Mouse (Mus musculus): ENCODE measurements around the gene Pdzrn3. TPM values are rescaled to one million over a fixed set of nuclear protein-coding genes. Genes with fewer than 3 reads are reported as not detected.

Pdzrn3 gene
- total RNA-seq, 2 experiments from 2014 or later, result 96.6 to 104 TPM

DNA sequence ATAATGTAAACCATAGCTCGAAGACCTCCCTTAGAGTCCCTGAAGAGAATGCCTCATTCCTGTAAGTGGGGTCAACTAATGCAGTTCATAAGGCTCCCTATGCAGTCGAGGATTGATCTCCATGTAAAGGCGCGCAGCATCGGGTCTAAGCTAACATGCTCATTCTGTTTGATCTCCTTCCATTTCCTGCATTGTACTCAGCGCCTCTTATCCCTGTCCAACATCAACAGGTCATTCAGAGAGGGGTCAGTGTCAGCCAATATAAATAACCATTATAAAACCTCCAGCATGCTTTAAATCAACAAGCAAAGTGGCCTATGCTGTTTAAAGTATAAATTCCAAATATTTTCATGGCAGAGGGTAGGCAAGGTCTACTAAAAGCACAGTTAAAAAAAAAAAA is 159.9 kb downstream of the Pdzrn3 start:
- DNase-seq, result no peak
- no peak overlapping the region for H3K4me3 ChIP-seq
- intact Hi-C loops (cut with DNase I), result no loop called here
- TF ChIP-seq CTCF (IDR thresholded peaks at IDR 0.05), result no peak
- no peak overlapping the region for H3K27ac ChIP-seq

DNA sequence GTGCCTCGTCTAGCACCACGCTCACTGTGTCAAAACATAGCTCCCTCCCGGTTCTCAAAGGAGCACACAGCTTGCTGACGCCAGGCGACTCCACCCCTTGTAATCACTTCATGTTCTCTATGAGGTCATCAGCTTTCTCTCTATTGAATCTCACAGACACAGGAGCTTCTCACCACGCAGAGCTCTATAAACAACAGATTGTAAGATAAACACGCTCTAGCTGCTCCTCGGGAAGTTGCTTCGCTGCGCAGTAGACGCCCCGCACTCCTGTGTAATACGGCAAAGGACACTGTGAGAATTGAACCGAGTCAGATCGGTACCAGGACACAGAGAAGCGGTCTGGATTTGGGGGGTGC is 162.3 kb downstream of the Pdzrn3 start:
- TF ChIP-seq CTCF (IDR thresholded peaks at IDR 0.05), result no peak
- H3K4me3 ChIP-seq, result no peak overlapping the region
- intact Hi-C loops (cut with DNase I), result no loop called here
- peak; percentile 36 for DNase-seq
- H3K27ac ChIP-seq, result no peak overlapping the region

DNA sequence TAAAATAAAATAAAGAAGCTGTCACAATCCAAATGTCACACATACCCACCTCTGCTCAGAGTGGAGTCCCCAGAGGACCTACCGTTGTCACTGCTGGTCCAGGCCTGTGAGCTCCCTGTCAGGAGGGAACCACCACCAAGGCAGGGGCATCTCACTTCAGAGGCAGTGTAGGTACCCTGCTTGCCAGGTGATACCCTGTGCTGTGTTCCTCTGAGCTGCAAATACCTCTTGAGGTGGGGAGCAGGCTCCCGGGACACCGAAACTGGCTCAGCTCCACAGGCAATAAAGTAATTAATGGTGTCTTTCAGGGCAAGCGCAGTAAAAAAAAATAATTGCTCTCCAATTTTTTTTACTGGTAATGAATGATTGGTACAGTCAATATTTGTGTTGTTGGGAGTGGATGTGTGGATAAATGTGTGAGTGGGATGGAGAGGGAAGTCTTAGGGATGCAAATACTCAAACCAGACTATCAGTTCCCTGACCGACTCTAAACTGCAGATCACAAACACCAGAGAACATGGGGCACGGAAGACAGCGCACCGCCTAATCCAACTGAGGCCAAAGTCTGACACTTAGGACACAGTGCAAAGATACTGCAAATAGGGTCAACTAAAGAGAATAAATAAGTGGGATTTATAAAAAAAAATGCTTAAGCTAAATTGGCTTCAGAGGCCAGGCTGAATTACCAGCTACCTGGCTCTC is 162.8 kb downstream of the Pdzrn3 start:
- intact Hi-C loops (cut with DNase I), result no loop called here
- no peak overlapping the region for H3K4me3 ChIP-seq
- no peak overlapping the region for H3K27ac ChIP-seq
- no peak for TF ChIP-seq CTCF (IDR thresholded peaks at IDR 0.05)
- no peak for DNase-seq

DNA sequence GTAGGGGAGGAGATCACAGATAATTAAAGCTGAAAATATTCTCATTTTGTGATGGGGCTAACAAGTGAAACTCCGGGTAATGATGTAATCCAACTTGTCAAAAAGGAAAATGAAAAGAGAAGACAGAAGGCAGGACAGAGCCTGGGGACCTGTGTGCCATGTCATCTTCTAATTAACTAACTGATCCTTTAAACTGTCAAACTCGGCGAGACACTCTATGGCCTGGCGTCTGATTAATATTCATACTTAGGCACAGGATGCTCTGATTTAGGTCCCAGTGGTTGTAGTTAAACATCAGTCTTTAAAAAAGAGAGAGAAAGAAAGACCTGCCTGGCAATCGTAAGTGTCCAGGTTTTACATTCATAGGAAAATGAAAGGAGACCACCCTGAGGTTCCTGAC is 164.6 kb downstream of the Pdzrn3 start:
- DNase-seq, result no peak
- Histone ChIP-seq H3K27ac (no peak overlapping the region), H3K4me3 (no peak overlapping the region)
- intact Hi-C loops (cut with DNase I), result no loop called here
- no peak for TF ChIP-seq CTCF (IDR thresholded peaks at IDR 0.05)

DNA sequence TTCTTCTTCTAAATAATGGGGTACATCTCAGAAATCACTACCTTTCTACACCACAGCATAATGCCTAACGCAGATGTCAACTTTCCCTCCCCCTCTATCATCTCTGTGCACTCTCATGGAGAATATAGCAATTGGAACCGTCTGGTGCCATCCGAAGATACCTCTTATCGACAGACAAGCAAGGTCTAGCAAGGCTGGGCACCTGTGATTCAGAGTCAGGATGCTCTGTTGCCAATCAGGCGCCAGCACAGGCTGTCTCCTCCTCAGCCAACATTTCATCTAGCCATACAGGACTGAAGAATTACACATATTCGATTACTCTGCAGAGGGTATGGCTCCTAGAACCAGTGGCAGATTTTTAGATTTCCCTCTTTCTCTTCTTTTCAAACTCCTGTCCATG is 165.6 kb downstream of the Pdzrn3 start:
- Histone ChIP-seq H3K27ac (no peak overlapping the region), H3K4me3 (no peak overlapping the region)
- intact Hi-C loops (cut with DNase I), result no loop called here
- no peak for DNase-seq
- TF ChIP-seq CTCF (IDR thresholded peaks at IDR 0.05), result no peak

DNA sequence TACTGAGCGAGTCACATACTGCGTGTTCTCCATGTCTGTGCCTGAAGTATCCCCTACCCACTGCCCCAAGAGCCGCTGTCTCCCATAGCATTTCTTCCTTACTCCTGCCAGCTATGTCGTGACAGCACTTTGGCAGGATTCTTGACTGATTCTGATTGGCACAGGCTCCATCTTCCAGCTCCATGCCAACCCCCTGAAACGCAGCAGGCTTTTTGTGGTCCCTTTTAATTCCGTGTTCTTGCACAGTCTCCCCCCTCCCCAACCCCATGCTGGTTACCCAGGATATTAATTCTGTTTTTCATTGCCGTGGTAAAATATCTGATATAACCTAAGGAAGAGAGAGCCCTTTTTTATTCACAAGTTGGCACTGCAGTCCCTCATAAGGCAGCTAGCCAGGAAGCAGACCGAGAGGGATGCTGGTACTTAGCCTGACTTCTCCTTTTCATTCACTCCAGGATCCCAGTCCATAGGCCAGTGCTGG is 166.3 kb downstream of the Pdzrn3 start:
- Histone ChIP-seq H3K27ac (no peak overlapping the region), H3K4me3 (no peak overlapping the region)
- intact Hi-C loops (cut with DNase I), result no loop called here
- no peak for TF ChIP-seq CTCF (IDR thresholded peaks at IDR 0.05)
- no peak for DNase-seq

DNA sequence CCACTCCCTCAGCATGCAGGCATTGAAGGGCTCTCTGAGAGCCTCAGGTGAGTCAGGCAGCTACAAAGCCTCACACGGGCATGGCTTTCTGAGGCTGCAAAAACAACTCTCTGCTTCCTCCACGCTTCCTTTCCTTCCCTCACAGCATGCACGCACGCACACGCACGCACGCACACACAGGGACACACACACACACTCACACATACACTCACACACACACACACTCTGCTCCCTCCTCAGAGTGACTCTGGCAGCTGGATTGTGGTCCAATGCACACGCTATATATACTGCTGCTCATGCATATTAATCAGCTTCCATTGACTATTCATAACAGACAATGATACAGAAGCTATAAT is 178.8 kb downstream of the Pdzrn3 start:
- DNase-seq, result no peak
- no peak for TF ChIP-seq CTCF (IDR thresholded peaks at IDR 0.05)
- H3K4me3 ChIP-seq, result 0 out of 2 replicates have a peak overlapping the region, but pooled peaks have one; percentile 24
- no peak overlapping the region for H3K27ac ChIP-seq
- intact Hi-C loops (cut with DNase I), result loop anchor here (5.0 kb wide), 1 partner anchor 48 kb away; no protein-coding TSS in a partner anchor

DNA sequence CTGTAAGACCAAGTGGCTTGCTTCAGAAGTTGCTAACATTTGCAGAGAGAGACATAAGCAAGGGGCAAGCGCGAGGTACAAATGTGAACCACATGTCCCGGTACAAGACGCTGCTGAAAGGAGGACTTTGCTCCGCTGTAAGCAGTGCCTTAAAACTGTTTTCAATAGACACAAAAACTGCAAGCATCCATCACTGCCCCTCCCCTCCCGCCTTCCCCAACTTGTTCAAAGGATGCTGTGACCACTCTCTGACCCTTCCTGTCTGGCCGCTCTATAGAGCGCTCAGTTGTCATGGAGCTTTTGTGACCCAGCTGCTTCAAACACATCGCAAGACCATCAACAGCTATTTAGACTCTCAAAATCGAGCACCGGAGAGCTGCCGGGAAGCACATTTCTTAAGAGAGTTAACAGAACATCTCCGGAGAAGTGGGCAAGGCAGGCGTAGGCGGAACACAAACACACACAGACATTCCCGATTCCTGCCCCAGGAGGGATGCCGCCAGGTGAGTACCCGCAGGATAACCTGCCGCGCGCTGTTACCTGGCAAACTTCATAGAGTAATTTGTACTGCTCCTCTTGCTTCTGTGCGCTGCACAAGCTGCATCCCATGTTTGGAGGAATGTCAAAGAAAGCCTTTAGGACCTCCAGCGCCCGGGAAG is 179.3 kb downstream of the Pdzrn3 start:
- Histone ChIP-seq H3K27ac (no peak overlapping the region), H3K4me3 (0 out of 2 replicates have a peak overlapping the region, but pooled peaks have one; percentile 24)
- no peak for DNase-seq
- TF ChIP-seq CTCF (IDR thresholded peaks at IDR 0.05), result no peak
- intact Hi-C loops (cut with DNase I), result loop anchor here (5.0 kb wide), 1 partner anchor 49 kb away; no protein-coding TSS in a partner anchor

DNA sequence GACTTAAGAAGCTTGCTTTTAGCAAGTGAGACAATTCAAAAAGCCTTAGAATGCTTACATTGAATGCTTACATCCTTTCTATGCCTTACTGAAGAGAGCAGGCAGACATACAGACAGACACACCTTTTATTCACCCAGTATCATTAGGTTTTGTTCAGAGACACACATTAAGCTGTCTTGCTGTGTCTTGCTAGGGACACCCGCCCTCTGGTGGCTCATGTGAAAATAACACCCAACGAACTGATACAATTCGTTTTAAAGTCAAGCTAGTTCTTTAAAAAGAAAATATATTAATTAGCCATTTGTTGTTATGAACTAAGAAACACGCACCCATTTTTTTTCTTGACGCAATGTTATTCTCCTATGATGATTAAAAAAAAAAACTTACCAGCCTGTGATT is 180.1 kb downstream of the Pdzrn3 start:
- H3K27ac ChIP-seq, result no peak overlapping the region
- TF ChIP-seq CTCF (IDR thresholded peaks at IDR 0.05), result peak; percentile 89
- intact Hi-C loops (cut with DNase I), result loop anchor here (2.0 to 5.0 kb wide), 2 partner anchors 50 to 315 kb away; no protein-coding TSS in a partner anchor
- no peak overlapping the region for H3K4me3 ChIP-seq
- peak; percentile 69 for DNase-seq

DNA sequence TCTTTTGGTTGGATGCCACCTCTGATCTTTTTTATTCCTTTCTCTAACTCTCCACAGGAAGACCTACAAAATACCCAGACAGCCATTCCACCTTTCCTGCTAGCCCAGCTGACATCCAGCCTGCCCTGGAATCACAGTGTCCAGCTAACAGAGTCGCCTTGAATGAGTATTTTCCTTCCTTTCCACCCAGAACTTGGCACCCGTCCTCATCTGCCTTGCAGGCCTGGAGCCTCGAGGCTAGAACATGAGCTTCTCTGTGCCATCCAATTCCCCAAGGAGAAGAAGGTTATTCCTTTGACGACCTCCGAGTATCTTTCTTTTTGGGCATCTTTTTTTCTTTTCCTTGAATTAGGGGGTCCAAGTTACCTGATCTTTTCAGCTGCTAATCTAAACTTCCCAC is 181.8 kb downstream of the Pdzrn3 start:
- no peak overlapping the region for H3K4me3 ChIP-seq
- peak; percentile 33 for DNase-seq
- H3K27ac ChIP-seq, result no peak overlapping the region
- no peak for TF ChIP-seq CTCF (IDR thresholded peaks at IDR 0.05)
- intact Hi-C loops (cut with DNase I), result loop anchor here (2.0 to 5.0 kb wide), 2 partner anchors 51 to 313 kb away; no protein-coding TSS in a partner anchor

DNA sequence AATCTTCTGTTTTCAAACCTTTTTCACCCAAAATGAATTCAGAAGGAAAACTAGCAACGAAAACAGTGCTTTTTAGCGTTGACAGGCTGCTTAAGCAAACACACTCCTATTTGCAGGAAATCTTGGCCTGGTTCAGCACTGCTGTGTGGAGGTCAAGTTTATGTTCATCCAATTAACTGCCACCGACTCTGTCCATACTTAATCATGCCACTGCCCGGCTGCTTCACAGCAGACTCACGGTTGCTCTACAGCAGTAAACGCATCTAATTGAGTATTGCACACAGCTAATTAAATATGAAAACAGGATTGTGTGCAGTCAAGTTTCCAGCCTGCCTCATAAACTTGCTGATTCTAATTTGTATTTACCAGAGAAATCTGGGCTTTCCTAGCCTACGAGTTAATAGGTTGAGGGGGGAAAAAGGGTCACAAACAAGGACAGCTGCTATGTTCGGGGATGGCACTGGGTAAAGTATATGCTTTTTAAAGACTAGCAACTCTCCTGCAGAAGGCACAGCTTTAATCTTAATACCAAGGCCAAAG is 183.2 kb downstream of the Pdzrn3 start:
- TF ChIP-seq CTCF (IDR thresholded peaks at IDR 0.05), result no peak
- DNase-seq, result no peak
- Histone ChIP-seq H3K27ac (no peak overlapping the region), H3K4me3 (no peak overlapping the region)
- intact Hi-C loops (cut with DNase I), result no loop called here

DNA sequence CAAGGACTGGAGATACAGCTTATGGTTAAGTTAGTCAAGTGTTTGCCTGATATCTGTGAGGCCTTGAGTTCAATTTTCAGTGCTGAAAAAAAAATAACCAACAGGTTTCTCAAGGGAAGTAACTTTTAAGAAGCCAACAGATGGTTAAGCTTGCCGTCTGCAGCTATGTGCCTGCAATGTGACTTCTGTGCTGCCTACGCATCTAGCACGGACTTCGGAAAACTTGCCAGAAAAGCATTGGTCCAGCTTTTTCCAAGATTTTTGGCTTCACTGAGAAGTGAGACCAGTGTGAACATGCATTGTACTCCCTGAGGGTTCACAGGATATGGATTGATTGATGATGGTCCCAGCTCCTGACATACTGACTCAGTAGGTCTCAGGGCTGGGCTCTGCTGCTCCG is 186.1 kb downstream of the Pdzrn3 start:
- TF ChIP-seq CTCF (IDR thresholded peaks at IDR 0.05), result no peak
- Histone ChIP-seq H3K27ac (no peak overlapping the region), H3K4me3 (no peak overlapping the region)
- intact Hi-C loops (cut with DNase I), result no loop called here
- DNase-seq, result no peak

DNA sequence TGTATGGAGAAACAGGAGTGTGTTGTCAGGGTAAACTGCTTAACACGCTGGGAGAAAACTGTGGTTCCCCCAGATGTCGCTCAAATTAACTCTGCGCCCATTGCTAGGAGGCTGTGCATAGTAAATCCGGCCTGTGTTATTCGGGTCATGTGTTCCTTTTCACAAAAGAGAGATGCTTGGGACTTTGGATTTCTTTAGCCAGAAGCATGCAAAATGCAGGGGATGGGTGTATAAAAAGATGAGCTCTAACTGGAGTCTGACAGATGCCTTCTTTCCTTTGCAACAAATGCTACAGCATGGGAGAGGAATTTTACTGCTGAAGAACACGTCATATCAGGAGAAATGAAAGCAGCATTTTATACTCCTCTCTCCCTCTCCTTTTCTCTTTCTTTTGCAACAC is 190.4 kb downstream of the Pdzrn3 start:
- TF ChIP-seq CTCF (IDR thresholded peaks at IDR 0.05), result no peak
- DNase-seq, result no peak
- no peak overlapping the region for H3K4me3 ChIP-seq
- H3K27ac ChIP-seq, result no peak overlapping the region
- intact Hi-C loops (cut with DNase I), result no loop called here

Data from gastrocnemius, adult 2 months (tissue).